ENCODE assay signal across 7 mouse cellular contexts in genomic region chr5:144632295-144632694, GRCm38 (mm10).
"Had no signal": no experiment of that assay in that cellular context is flagged by ENCODE, and none has a peak within 500 bp of the region (broad histone marks: within the 10 kb centered on the region; RNA-seq: fewer than 3 reads in every experiment).

No protein-coding gene starts in this region.

- DNase-seq: liver, postnatal 0 days; lung, adult 2 months; lung, postnatal 14 days; lung, postnatal 36 days; thymus, adult 2 months; thymus, postnatal 25 days; thymus, postnatal 4 days had no signal
